12 mouse cellular contexts compared by ENCODE assay signal in genomic region chr7:24852557-24853232, GRCm38 (mm10). TPM values are rescaled to one million over a fixed set of nuclear protein-coding genes. Genes with fewer than 3 reads are reported as not detected.
DNase-seq lines count a peak whose midpoint lies in the region; ATAC-seq and TF ChIP-seq lines count a peak whose summit lies in the region.
"Had no signal": no experiment of that assay in that cellular context is flagged by ENCODE, and none has a peak within 500 bp of the region (broad histone marks: within the 10 kb centered on the region; RNA-seq: fewer than 3 reads in every experiment).

No protein-coding gene starts in this region.

- H3K4me3 ChIP-seq in kidney, embryonic 16.5 days (ENCODE audit: low read length), result no peak overlapping the region
- H3K4me3 ChIP-seq in erythroblast, embryonic 14.5 days (replicated peaks), result peak overlapping the region; percentile 67
- H3K4me3 ChIP-seq in spleen, adult 2 months (ENCODE audit: extremely low read depth, insufficient read depth, insufficient read length), result no peak overlapping the region
- H3K4me3 ChIP-seq: midbrain, embryonic 13.5 days had no signal

- WGBS in kidney, embryonic 16.5 days, result 64% methylated on average over 8 of the region's 8 CpGs
- WGBS in spleen, adult 2 months, result 60% methylated on average over 8 of the region's 8 CpGs

- H3K9me3 ChIP-seq in kidney, embryonic 16.5 days (ENCODE audit: low read length), result no peaks in the 10 kb centered on the region
- H3K9me3 ChIP-seq in erythroblast, embryonic 14.5 days (ENCODE audit: control insufficient read depth, low read length), result peaks cover 5% of the 10 kb centered on the region
- H3K9me3 ChIP-seq: midbrain, embryonic 13.5 days had no signal

- peak; percentile 65 for ATAC-seq in kidney, embryonic 16.5 days (ENCODE audit: low FRiP score, low TSS enrichment)
- ATAC-seq: midbrain, embryonic 13.5 days had no signal

- H3K4me2 ChIP-seq in kidney, embryonic 16.5 days (replicated peaks; ENCODE audit: low read depth, low read length), result no peak overlapping the region
- H3K4me2 ChIP-seq: midbrain, embryonic 13.5 days had no signal

- TF ChIP-seq POLR2A in spleen, adult 2 months (IDR thresholded peaks at IDR 0.05; ENCODE audit: low read depth, low read length), result no peak

- H3K27me3 ChIP-seq in kidney, embryonic 16.5 days (ENCODE audit: insufficient read depth, low read length), result no peaks in the 10 kb centered on the region; the same call in 1 of the 2 replicates
- H3K27me3 ChIP-seq in erythroblast, embryonic 14.5 days (ENCODE audit: control insufficient read depth), result no peaks in the 10 kb centered on the region
- H3K27me3 ChIP-seq in spleen, adult 2 months (ENCODE audit: control insufficient read depth, insufficient read depth, low read length), result no peaks in the 10 kb centered on the region
- H3K27me3 ChIP-seq: midbrain, embryonic 13.5 days had no signal

- no peak for DNase-seq in kidney, adult 18-20 months
- peak; percentile 99 for DNase-seq in MEL-GATA-1-ER (ENCODE audit: extremely low read depth, low read depth)
- DNase-seq in spleen, adult 2 months (ENCODE audit: low read depth in 1 of 2, low spot score in 2 of 2), result no peak
- DNase-seq in left cerebral cortex, postnatal 10 days (ENCODE audit: extremely low spot score in 1 of 2, low spot score in 2 of 2), result no peak
- no peak for DNase-seq in adrenal gland, postnatal 25 days
- no peak for DNase-seq in gastrocnemius, postnatal 10 days
- DNase-seq: heart, postnatal 4 days had no signal

- intact Hi-C loops in left cerebral cortex, postnatal 10 days (cut with DNase I), result no loop called here

- no peak for TF ChIP-seq CTCF in spleen, adult 2 months (IDR thresholded peaks at IDR 0.05; ENCODE audit: extremely low read depth, insufficient read depth, insufficient read length, insufficient replicate concordance)

- H3K4me1 ChIP-seq in kidney, embryonic 16.5 days (ENCODE audit: insufficient read depth, low read length), result peaks cover 9% of the 10 kb centered on the region; the same call in 1 of the 2 replicates
- H3K4me1 ChIP-seq in erythroblast, embryonic 14.5 days (ENCODE audit: control insufficient read depth), result peaks cover 94% of the 10 kb centered on the region
- no peaks in the 10 kb centered on the region; the same call in 1 of the 2 replicates for H3K4me1 ChIP-seq in spleen, adult 2 months (ENCODE audit: control insufficient read depth, insufficient read depth, insufficient read length)

- no peak overlapping the region for H3K9ac ChIP-seq in kidney, embryonic 16.5 days (replicated peaks; ENCODE audit: low read length)
- H3K9ac ChIP-seq: midbrain, embryonic 13.5 days had no signal

- H3K27ac ChIP-seq in kidney, embryonic 16.5 days (ENCODE audit: low read length), result no peak overlapping the region
- H3K27ac ChIP-seq in spleen, adult 2 months (ENCODE audit: insufficient read depth, low read length), result peak overlapping the region; percentile 24; the same call in 1 of the 2 replicates
- H3K27ac ChIP-seq: midbrain, embryonic 13.5 days had no signal

- no peaks in the 10 kb centered on the region for H3K36me3 ChIP-seq in kidney, embryonic 16.5 days (ENCODE audit: insufficient read depth, low read length)
- H3K36me3 ChIP-seq in erythroblast, embryonic 14.5 days (ENCODE audit: control insufficient read depth), result peaks cover 16% of the 10 kb centered on the region
- H3K36me3 ChIP-seq in spleen, adult 2 months (ENCODE audit: control insufficient read depth, insufficient read depth, low read length), result no peaks in the 10 kb centered on the region
- H3K36me3 ChIP-seq: midbrain, embryonic 13.5 days had no signal

RNA-seq across cellular contexts. Expression of gene Gm9844, which starts 9.3 kb away (rescaled TPM):
- polyA plus RNA-seq in kidney, embryonic 16.5 days (2015; fragmentation: Nextera tagmentation; extraction: Ambion mirVana), result 8.3 and 21.9 TPM in 2 replicates
- polyA plus RNA-seq in erythroblast, embryonic 14.5 days (2012), result 2.5 and 6.9 TPM in 2 replicates
- polyA plus RNA-seq in spleen, adult 2 months (2012; rRNA removed), result 1.9 and 2.9 TPM in 2 replicates
- 1 to 10 TPM in 1 of 2 experiments, not detected in 1; 3.8 TPM for total RNA-seq in left cerebral cortex, postnatal 10 days (2021)
- total RNA-seq in adrenal gland, postnatal 25 days (2021), result 0.94 TPM in 1 of 2 replicates, not detected in the other
- total RNA-seq in gastrocnemius, postnatal 10 days (2021), result 1 to 10 TPM in 1 of 2 experiments, not detected in 1; 1.7 TPM

RNA-seq across cellular contexts. Expression of gene Lypd4, which starts 17.0 kb away (rescaled TPM):
- not detected in 2 replicates for polyA plus RNA-seq in kidney, embryonic 16.5 days (2015; fragmentation: Nextera tagmentation; extraction: Ambion mirVana)
- polyA plus RNA-seq in erythroblast, embryonic 14.5 days (2012), result 0.06 TPM in 1 of 2 replicates, not detected in the other
- polyA plus RNA-seq in spleen, adult 2 months (2012; rRNA removed), result not detected in 2 replicates
- not detected for total RNA-seq in left cerebral cortex, postnatal 10 days (2021)
- not detected in 2 replicates for total RNA-seq in adrenal gland, postnatal 25 days (2021)
- total RNA-seq in gastrocnemius, postnatal 10 days (2021), result not detected
- total RNA-seq: heart, postnatal 4 days; layer of hippocampus, postnatal 10 days had no signal
- polyA plus RNA-seq: embryonic facial prominence, embryonic 14.5 days; midbrain, embryonic 13.5 days had no signal

RNA-seq across cellular contexts. Expression of gene Dmrtc2, which starts 17.2 kb away (rescaled TPM):
- not detected in 2 replicates for polyA plus RNA-seq in kidney, embryonic 16.5 days (2015; fragmentation: Nextera tagmentation; extraction: Ambion mirVana)
- polyA plus RNA-seq in erythroblast, embryonic 14.5 days (2012), result not detected in 2 replicates
- not detected in 2 replicates for polyA plus RNA-seq in spleen, adult 2 months (2012; rRNA removed)
- total RNA-seq in left cerebral cortex, postnatal 10 days (2021), result not detected
- not detected in 2 replicates for total RNA-seq in adrenal gland, postnatal 25 days (2021)
- total RNA-seq in gastrocnemius, postnatal 10 days (2021), result not detected
- total RNA-seq: heart, postnatal 4 days had no signal
- polyA plus RNA-seq: embryonic facial prominence, embryonic 14.5 days; midbrain, embryonic 13.5 days had no signal

RNA-seq across cellular contexts. Expression of gene Rps19, which starts 31.5 kb away (rescaled TPM):
- 2,217 and 2,364 TPM in 2 replicates for polyA plus RNA-seq in kidney, embryonic 16.5 days (2015; fragmentation: Nextera tagmentation; extraction: Ambion mirVana)
- polyA plus RNA-seq in erythroblast, embryonic 14.5 days (2012), result 189 and 353 TPM in 2 replicates
- 627 and 638 TPM in 2 replicates for polyA plus RNA-seq in spleen, adult 2 months (2012; rRNA removed)
- 100 to 1,000 TPM; 577 to 615 TPM for total RNA-seq in left cerebral cortex, postnatal 10 days (2021)
- 564 and 876 TPM in 2 replicates for total RNA-seq in adrenal gland, postnatal 25 days (2021)
- total RNA-seq in gastrocnemius, postnatal 10 days (2021), result 100 to 1,000 TPM; 680 to 704 TPM

RNA-seq across cellular contexts. Expression of gene Cd79a, which starts 44.5 kb away (rescaled TPM):
- 1.8 and 2.0 TPM in 2 replicates for polyA plus RNA-seq in kidney, embryonic 16.5 days (2015; fragmentation: Nextera tagmentation; extraction: Ambion mirVana)
- polyA plus RNA-seq in erythroblast, embryonic 14.5 days (2012), result 0.08 and 0.10 TPM in 2 replicates
- 959 and 1,255 TPM in 2 replicates for polyA plus RNA-seq in spleen, adult 2 months (2012; rRNA removed)
- under 1 TPM; 0.30 TPM for total RNA-seq in left cerebral cortex, postnatal 10 days (2021)
- total RNA-seq in adrenal gland, postnatal 25 days (2021), result 0.91 and 1.0 TPM in 2 replicates
- total RNA-seq in gastrocnemius, postnatal 10 days (2021), result 1 to 10 TPM in 1 of 2 experiments, under 1 TPM in 1; 0.21 to 1.6 TPM
- total RNA-seq: layer of hippocampus, postnatal 10 days had no signal
